Mouse (Mus musculus): ENCODE results near the gene Mcf2l.

GRCm38 (mm10) chr8:12928033-12928432 lies 54.4 kb downstream of the Mcf2l start:
- no peak for TF ChIP-seq CTCF (IDR thresholded peaks at IDR 0.05; ENCODE audit: low read depth, low read length)
- TF ChIP-seq POLR2A (IDR thresholded peaks at IDR 0.05; ENCODE audit: borderline replicate concordance, low read depth, low read length): no peak
